Mouse (Mus musculus) brain, embryonic 14.5 days (tissue): ENCODE measurements around the gene 1700011M02Rik.

Source experiments
- CTCF ChIP-seq: fragments of 200-500 bp; IDR thresholded peaks from 2 replicates; pipeline ENCODE4 v1.5.1; 2012; ENCODE audit warnings: inconsistent platforms, mild to moderate bottlenecking, moderate library complexity, borderline replicate concordance; ENCODE audit not compliant: insufficient read depth, insufficient read length; ENCODE audit errors: extremely low read depth
- POLR2A ChIP-seq: fragments of 200-500 bp; IDR thresholded peaks from 2 replicates; pipeline ENCODE4 v1.6.1; 2012; ENCODE audit warnings: mild to moderate bottlenecking, inconsistent platforms, borderline replicate concordance; ENCODE audit not compliant: poor library complexity, insufficient read depth, insufficient read length, severe bottlenecking; ENCODE audit errors: extremely low read depth

GRCm38 (mm10) chrX:102867871-102868270, 40.8 kb upstream of the 1700011M02Rik start, which contains the start of gene 1700031F05Rik:
- TF ChIP-seq CTCF (no peak), POLR2A (no peak)
